Mouse (Mus musculus): ENCODE results near the gene Map3k5. TPM values are rescaled to one million over a fixed set of nuclear protein-coding genes. Genes with fewer than 3 reads are reported as not detected.

Gene Map3k5
- total and polyA plus RNA-seq, 3 experiments = 0.35 to 0.97 TPM; not detected in 1

- Histone ChIP-seq H3K9ac (ENCODE audit: control insufficient read depth, low read depth, low read length, poor library complexity, severe bottlenecking) (no peak overlapping the region), H3K9me3 (replicated peaks; ENCODE audit: insufficient read depth, low read length) (no peaks in the 10 kb centered on the region), H3K4me1 (ENCODE audit: control insufficient read depth in 1 of 2, insufficient read depth in 2 of 2, low read length in 2 of 2) (no peaks in the 10 kb centered on the region), H3K27ac (ENCODE audit: control insufficient read depth, low read depth, low read length) (no peak overlapping the region), H3K27me3 (ENCODE audit: control insufficient read depth in 1 of 2, insufficient read depth in 2 of 2, low read length in 2 of 2) (no peaks in the 10 kb centered on the region), H3K79me2 (ENCODE audit: control insufficient read depth, insufficient read depth, low read length, poor library complexity) (no peaks in the 10 kb centered on the region), H3K4me3 (ENCODE audit: control insufficient read depth in 1 of 2, insufficient read depth in 1 of 2, low read depth in 2 of 2, low read length in 2 of 2) (no peak overlapping the region), H3K36me3 (ENCODE audit: control insufficient read depth in 1 of 2, insufficient read depth in 2 of 2, low read length in 2 of 2) (peaks cover 0 to 3% of the 10 kb centered on the region in 2 experiments; a peak in 2 of 4 replicates)
- TF ChIP-seq UBTF (IDR thresholded peaks at IDR 0.05; ENCODE audit: borderline replicate concordance, insufficient read depth, low read depth, low read length) = no peak
- TF ChIP-seq MAFK (IDR thresholded peaks at IDR 0.05; ENCODE audit: borderline replicate concordance, low read depth, low read length) = no peak
- TF ChIP-seq MYB (IDR thresholded peaks at IDR 0.05; ENCODE audit: low read depth, low read length) = no peak
- no peak for TF ChIP-seq ZKSCAN1 (IDR thresholded peaks at IDR 0.05; ENCODE audit: low read depth, low read length)
- TF ChIP-seq USF2 (IDR thresholded peaks at IDR 0.05; ENCODE audit: borderline replicate concordance in 1 of 2, insufficient read depth in 1 of 2, low read depth in 1 of 2, low read length in 2 of 2) = no peak
- no peak for TF ChIP-seq ELF1 (IDR thresholded peaks at IDR 0.05; ENCODE audit: low read depth, low read length)
- DNase-seq (ENCODE audit: low read depth, low spot score) = no peak
Observed at GRCm38 (mm10) chr10:20031936-20032335, 97.7 kb downstream of the Map3k5 start.

- no peak for TF ChIP-seq UBTF (IDR thresholded peaks at IDR 0.05; ENCODE audit: borderline replicate concordance, insufficient read depth, low read depth, low read length)
- TF ChIP-seq CHD2 (IDR thresholded peaks at IDR 0.05; ENCODE audit: low read length) = no peak
- no peak for TF ChIP-seq JUND (IDR thresholded peaks at IDR 0.05; ENCODE audit: low read depth, low read length)
- no peak overlapping the region for H3K27ac ChIP-seq (ENCODE audit: control insufficient read depth, low read depth, low read length)
- H3K9me3 ChIP-seq (replicated peaks; ENCODE audit: insufficient read depth, low read length) = no peaks in the 10 kb centered on the region
- H3K9ac ChIP-seq (ENCODE audit: control insufficient read depth, low read depth, low read length, poor library complexity, severe bottlenecking) = no peak overlapping the region
- H3K4me1 ChIP-seq (ENCODE audit: control insufficient read depth in 1 of 2, insufficient read depth in 2 of 2, low read length in 2 of 2) = no peaks in the 10 kb centered on the region
- peaks cover 0 to 4% of the 10 kb centered on the region in 2 experiments; a peak in 2 of 4 replicates for H3K36me3 ChIP-seq (ENCODE audit: control insufficient read depth in 1 of 2, insufficient read depth in 2 of 2, low read length in 2 of 2)
- no peaks in the 10 kb centered on the region for H3K27me3 ChIP-seq (ENCODE audit: control insufficient read depth in 1 of 2, insufficient read depth in 2 of 2, low read length in 2 of 2)
- peak; percentile 24 for DNase-seq (ENCODE audit: low read depth, low spot score)
- H3K4me3 ChIP-seq (ENCODE audit: control insufficient read depth in 1 of 2, insufficient read depth in 1 of 2, low read depth in 2 of 2, low read length in 2 of 2) = no peak overlapping the region
- H3K79me2 ChIP-seq (ENCODE audit: control insufficient read depth, insufficient read depth, low read length, poor library complexity) = no peaks in the 10 kb centered on the region
Observed at GRCm38 (mm10) chr10:20036375-20036774, 102.1 kb downstream of the Map3k5 start.

- no peak overlapping the region for H3K9ac ChIP-seq (ENCODE audit: control insufficient read depth, low read depth, low read length, poor library complexity, severe bottlenecking)
- no peaks in the 10 kb centered on the region for H3K27me3 ChIP-seq (ENCODE audit: control insufficient read depth in 1 of 2, insufficient read depth in 2 of 2, low read length in 2 of 2)
- peak; percentile 21 for DNase-seq (ENCODE audit: low read depth, low spot score)
- peaks cover 0 to 4% of the 10 kb centered on the region in 2 experiments; a peak in 2 of 4 replicates for H3K36me3 ChIP-seq (ENCODE audit: control insufficient read depth in 1 of 2, insufficient read depth in 2 of 2, low read length in 2 of 2)
- no peaks in the 10 kb centered on the region for H3K9me3 ChIP-seq (replicated peaks; ENCODE audit: insufficient read depth, low read length)
- no peaks in the 10 kb centered on the region for H3K4me1 ChIP-seq (ENCODE audit: control insufficient read depth in 1 of 2, insufficient read depth in 2 of 2, low read length in 2 of 2)
- no peaks in the 10 kb centered on the region for H3K79me2 ChIP-seq (ENCODE audit: control insufficient read depth, insufficient read depth, low read length, poor library complexity)
- H3K27ac ChIP-seq (ENCODE audit: control insufficient read depth, low read depth, low read length) = no peak overlapping the region
- no peak overlapping the region for H3K4me3 ChIP-seq (ENCODE audit: control insufficient read depth in 1 of 2, insufficient read depth in 1 of 2, low read depth in 2 of 2, low read length in 2 of 2)
- TF ChIP-seq RCOR1 (IDR thresholded peaks at IDR 0.05; ENCODE audit: low read depth, low read length) = 0 out of 2 replicates have a peak, but pooled peaks have one; percentile 10
- no peak for TF ChIP-seq POLR2AphosphoS5 (IDR thresholded peaks at IDR 0.05; ENCODE audit: borderline replicate concordance, low read depth, low read length)
- no peak for TF ChIP-seq ZMIZ1 (IDR thresholded peaks at IDR 0.05; ENCODE audit: low read depth, low read length)
Observed at GRCm38 (mm10) chr10:20036846-20037245, 102.6 kb downstream of the Map3k5 start.
